Mouse (Mus musculus): Measurements from ENCODE around the gene Ubxn6. TPM values are rescaled to one million over a fixed set of nuclear protein-coding genes. Genes with fewer than 3 reads are reported as not detected.

Gene Ubxn6
- total RNA-seq, 2 experiments from 2014 or later: 85.7 to 90.6 TPM

DNA sequence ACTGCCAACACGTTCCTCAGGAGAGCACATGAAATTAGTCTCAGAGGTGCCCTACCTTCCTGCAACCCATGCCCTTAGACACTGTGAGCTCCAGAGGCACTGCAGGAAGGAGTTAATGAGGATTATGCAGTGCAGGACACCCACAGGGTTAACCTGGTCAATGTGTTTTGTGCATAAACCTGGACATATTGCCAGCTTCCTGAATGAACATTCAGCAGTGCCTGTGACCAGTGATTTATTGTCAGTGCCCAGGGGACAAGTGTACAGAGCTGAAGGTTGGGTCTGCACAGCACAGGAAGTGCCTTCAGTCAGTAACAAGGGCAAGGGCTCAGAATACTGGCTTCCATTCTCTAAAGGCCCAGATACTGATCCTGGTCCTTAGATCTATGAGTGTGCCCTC lies 47.9 kb downstream of the Ubxn6 start:
- no peak for DNase-seq (ENCODE audit: low spot score in 2 of 2)

GRCm38 (mm10) chr17:56026303-56026702 lies 48.5 kb downstream of the Ubxn6 start:
- no peak for DNase-seq (ENCODE audit: low spot score in 2 of 2)

DNA sequence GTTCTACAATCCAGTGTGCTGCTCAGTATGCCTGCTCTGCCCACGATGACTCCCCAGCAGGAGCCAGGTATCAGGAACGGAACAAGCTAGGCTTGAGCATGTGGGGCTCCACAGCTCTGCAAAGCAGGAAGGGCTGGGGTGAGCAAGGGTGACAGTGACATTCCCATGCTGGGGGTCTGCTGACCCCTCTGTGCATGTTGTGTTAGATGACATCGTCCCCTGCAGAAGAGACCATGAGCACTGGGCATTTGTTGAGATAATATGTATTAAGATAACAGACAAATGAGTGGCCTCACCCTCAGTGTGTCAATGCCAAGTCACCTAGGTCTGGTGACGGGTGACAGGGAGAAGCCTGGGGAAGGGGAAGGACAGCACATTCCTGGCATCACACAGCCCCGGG lies 49.9 kb downstream of the Ubxn6 start:
- peak in 1 of 2 experiments; percentile 0 for DNase-seq (ENCODE audit: low spot score in 2 of 2)

GRCm38 (mm10) chr17:56024476-56024875 lies 50.4 kb downstream of the Ubxn6 start:
- DNase-seq (ENCODE audit: low spot score in 2 of 2): peak in 1 of 2 experiments; percentile 0

DNA sequence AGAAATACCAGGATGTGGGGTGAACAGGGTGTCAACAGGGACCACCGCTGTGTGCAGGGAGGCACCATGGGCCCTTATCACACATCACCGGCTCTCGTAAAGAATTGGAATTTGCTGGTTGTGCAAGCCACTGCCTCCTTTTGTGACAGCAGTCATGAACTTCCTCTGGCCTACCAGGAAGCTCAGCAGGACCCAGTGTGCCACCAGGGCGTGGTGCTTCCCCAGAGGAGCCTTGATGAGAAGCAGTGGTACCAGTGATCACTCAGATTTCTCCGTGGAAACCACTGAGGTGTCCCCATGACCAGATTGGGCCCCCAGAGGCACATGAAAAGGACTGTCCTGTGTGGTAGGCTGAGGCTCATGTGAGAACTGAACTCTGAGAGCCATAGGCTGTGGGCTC lies 51.4 kb downstream of the Ubxn6 start:
- no peak for DNase-seq (ENCODE audit: low spot score in 2 of 2)

- DNase-seq (ENCODE audit: low spot score in 2 of 2): no peak
These were observed 51.9 kb downstream of the Ubxn6 start for GRCm38 (mm10) chr17:56022989-56023290.

DNA sequence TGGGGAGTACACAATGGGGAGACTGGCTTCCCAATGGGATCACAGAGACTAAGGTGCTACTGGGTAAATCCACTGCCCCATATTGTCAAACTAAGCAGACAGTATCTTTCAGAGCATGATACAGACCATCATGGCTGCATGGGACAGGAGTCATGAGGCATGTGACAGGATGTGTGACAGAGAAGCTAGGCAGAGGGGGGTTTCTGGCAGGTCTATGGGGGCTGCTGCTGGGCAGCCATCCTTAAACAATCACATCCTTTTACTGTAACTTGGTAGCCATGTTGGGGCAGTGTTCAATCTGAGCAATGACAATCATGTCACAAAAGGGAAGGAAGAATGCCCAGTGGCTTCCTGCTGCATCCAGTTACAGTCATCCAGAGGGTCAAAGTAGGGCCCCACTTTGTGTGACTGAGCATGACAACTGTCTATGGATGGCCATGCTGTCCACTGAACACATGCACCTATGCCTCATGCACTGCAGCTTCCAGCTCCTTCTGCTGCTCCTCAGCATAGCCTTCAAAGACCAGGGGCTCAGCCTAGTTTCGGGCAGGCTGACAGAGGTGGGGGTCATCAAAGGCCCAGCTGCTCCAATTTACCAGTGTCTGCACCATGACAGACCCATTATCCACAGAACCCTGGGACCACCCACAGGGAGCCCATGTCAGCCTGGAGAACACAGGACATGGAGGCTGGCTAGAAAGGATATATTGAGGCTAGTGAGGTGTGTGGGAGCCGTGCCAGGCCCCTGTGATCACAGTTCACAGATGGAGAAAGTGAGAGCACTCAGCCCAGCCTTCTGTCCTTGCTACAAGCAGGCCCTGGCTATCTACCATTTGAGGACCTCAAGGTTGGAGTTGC lies 52.5 kb downstream of the Ubxn6 start:
- peak in 1 of 2 experiments; percentile 20 for DNase-seq (ENCODE audit: low spot score in 2 of 2)

DNA sequence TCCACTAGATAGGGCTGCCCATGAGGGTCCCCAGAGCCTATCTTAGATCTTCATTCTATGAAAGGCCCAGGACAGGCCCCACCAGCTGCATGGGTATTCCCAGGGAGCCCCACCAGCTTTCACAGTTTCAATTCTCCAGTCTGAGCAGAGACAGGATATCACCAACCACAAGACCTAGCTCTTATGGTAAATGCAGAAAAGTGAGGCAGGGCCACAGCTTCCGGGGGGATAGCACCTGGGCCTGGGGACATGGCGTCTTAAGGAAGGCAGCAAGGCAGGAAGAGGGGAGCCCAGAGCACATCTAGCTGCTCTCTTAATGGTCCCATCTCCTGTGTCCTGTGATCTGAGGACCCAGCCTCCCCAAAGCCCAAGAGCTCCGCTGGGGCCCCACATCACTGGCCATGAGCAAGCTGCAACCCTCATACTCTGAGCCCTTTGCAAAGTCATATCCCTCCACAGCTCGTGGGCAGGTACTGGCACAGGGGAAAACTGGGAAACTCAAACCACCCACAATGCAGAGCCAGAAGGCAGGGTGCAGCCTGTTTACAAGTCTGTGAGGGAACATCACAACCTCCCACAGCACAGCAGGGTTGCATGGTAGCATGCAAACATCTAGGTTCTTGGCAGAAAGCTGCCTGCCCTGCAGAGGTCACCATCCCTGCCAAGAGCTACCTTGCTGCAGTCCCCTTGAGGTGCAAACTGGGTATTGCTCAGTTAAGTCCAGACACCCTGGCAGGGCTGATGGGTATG lies 53.5 kb downstream of the Ubxn6 start:
- peak; percentile 81 to 91 for DNase-seq (ENCODE audit: low spot score in 2 of 2)

DNA sequence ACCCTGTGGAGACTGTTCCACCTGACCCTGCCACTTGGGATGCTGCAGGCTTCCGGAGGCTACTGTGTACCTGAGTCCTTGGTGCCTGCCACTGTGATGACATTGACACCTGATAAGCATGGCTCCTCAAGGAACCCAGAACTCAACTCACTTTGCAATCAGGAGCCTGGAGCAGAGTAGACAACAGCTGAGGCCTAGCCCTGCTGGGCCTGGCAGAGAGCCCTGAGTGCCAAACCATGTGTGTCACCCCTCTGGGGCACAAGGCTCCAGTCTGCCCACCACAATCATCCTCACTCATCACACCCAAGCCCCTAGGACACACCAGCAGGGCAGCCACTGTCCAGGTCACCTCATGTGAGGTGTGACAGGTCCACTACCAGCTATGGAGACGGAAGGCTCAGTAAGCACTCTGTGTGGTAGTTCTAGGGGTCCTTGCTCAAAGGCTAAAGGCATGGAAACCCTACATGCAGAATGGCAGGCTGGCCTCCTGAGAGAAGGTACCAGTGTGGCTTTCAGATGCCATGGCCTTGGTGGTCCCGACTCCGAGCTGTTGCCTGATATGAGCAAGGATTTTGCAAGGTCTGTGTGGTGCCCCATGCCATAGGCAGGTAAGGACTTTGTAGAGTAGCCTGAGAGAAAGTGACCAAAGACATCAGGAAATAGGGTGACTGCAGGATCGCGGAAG lies 54.3 kb downstream of the Ubxn6 start:
- DNase-seq (ENCODE audit: low spot score in 2 of 2): peak in 1 of 2 experiments; percentile 25

DNA sequence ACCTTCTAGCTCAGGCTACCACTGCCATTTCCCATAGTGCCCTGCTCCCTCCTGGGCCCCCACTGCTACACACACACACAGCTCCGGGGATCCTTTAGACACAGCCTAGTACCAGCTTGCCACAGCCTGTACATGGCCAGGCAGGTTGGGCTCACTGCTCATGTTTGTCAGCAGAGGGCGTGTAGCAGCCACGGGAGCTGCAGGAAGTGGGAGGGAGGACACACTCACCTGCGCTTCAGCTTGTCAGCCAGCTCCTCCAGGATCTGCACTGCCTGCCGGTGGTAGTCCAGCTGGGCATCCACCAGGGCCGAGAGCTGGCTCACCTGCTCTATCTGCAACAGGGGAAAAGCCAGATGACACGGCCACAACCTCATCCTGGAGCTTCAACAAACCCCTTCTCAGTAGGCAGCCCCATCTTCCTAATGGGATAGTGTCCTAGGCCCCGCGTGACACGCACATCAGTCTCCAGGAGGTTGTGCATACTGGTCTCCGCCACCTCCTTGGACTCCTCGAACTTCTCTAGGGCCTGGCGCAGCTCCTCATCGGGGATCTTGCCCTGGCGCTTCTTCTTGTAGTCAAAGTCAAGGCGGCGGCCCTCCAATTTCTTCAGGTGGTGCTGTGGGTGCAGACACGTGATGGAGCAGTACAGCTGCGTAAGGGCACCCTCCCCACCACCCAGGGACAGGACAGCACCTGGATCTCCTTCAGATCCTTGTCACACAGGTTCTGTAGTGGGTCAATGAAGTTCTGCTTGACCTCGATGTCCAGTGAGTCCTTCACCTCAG lies 56.3 kb downstream of the Ubxn6 start:
- peak in 1 of 2 experiments; percentile 74 for DNase-seq (ENCODE audit: low spot score in 2 of 2)

DNA sequence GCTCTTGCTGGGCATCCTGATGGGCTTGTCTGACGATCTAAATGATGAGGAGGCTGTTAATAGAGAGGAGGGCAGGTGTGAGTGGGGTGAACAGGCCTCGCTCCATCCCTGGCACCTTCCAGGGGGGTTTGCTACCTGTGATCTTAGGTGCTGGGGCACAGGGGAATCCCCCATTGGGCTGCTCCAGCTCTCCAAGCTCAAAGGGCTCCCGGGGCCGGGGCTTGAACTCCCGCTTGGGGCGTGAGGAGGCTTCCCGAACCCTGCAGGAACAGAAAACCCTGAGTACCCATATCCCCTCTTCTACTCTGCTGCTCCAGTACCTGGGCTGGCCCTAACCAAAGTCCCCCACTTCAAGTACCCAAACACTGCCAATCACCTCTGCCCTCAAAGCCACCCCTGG lies 57.0 kb downstream of the Ubxn6 start:
- no peak for DNase-seq (ENCODE audit: low spot score in 2 of 2)

Other genes starting within 250 kb of the Ubxn6 start
- 1 to 10 TPM; 4.7 to 5.9 TPM for gene Zfp119a, start 196.1 kb downstream of the Ubxn6 start, total RNA-seq (2021)
- 1 to 10 TPM; 6.2 to 6.5 TPM for gene Zfp959, start 182.9 kb downstream of the Ubxn6 start, total RNA-seq (2021)
- 1 to 10 TPM; 2.9 to 3.6 TPM for gene Zfp119b, start 125.5 kb downstream of the Ubxn6 start, total RNA-seq (2021)
- gene Ebi3, start 122.4 kb downstream of the Ubxn6 start, total RNA-seq (2021): 1 to 10 TPM; 1.4 to 1.5 TPM
- gene Yju2, start 115.9 kb downstream of the Ubxn6 start, total RNA-seq (2021): 10 to 100 TPM; 16.9 to 17.5 TPM
- 10 to 100 TPM; 21.1 to 21.2 TPM for gene Shd, start 104.6 kb downstream of the Ubxn6 start, total RNA-seq (2021)
- gene Fsd1, start 88.5 kb downstream of the Ubxn6 start, total RNA-seq (2021): 10 to 100 TPM; 68.1 to 68.2 TPM
- gene Stap2, start 69.4 kb downstream of the Ubxn6 start, total RNA-seq (2021): 1 to 10 TPM; 1.4 to 2.1 TPM
- gene Mpnd, start 69.3 kb downstream of the Ubxn6 start, total RNA-seq (2021): 100 to 1,000 TPM; 106 to 111 TPM
- 10 to 100 TPM; 53.9 to 57.8 TPM for gene Sh3gl1, start 38.4 kb downstream of the Ubxn6 start, total RNA-seq (2021)
- gene Chaf1a, start 34.6 kb downstream of the Ubxn6 start, total RNA-seq (2021): 1 to 10 TPM; 2.0 to 3.0 TPM
- gene Hdgfl2, start 4.6 kb upstream of the Ubxn6 start, total RNA-seq (2021): 100 to 1,000 TPM; 105 to 107 TPM
- gene Plin4, start 34.8 kb upstream of the Ubxn6 start, total RNA-seq (2021): 10 to 100 TPM; 16.3 to 16.9 TPM
- 1 to 10 TPM in 1 of 2 experiments, under 1 TPM in 1; 0.67 to 1.1 TPM for gene Plin5, start 42.6 kb upstream of the Ubxn6 start, total RNA-seq (2021)
- 1 to 10 TPM in 1 of 2 experiments, under 1 TPM in 1; 0.61 to 1.0 TPM for gene Lrg1, start 47.0 kb upstream of the Ubxn6 start, total RNA-seq (2021)
- 100 to 1,000 TPM; 128 to 130 TPM for gene Sema6b, start 65.3 kb upstream of the Ubxn6 start, total RNA-seq (2021)
- 1 to 10 TPM; 4.6 to 6.1 TPM for gene Tnfaip8l1, start 87.4 kb upstream of the Ubxn6 start, total RNA-seq (2021)
- 10 to 100 TPM; 41.7 to 44.3 TPM for gene Mydgf, start 108.9 kb upstream of the Ubxn6 start, total RNA-seq (2021)
- gene Dpp9, start 143.9 kb upstream of the Ubxn6 start, total RNA-seq (2021): 10 to 100 TPM; 61.7 to 63.8 TPM
- gene Fem1a, start 181.8 kb upstream of the Ubxn6 start, total RNA-seq (2021): 10 to 100 TPM; 35.3 TPM
- gene Ticam1, start 201.8 kb upstream of the Ubxn6 start, total RNA-seq (2021): 1 to 10 TPM; 7.9 to 8.2 TPM
- gene Plin3, start 217.8 kb upstream of the Ubxn6 start, total RNA-seq (2021): 10 to 100 TPM; 19.1 to 21.8 TPM
- gene Arrdc5, start 225.3 kb upstream of the Ubxn6 start, total RNA-seq (2021): not detected
- under 1 TPM; 0.48 to 0.50 TPM for gene Uhrf1, start 228.3 kb upstream of the Ubxn6 start, total RNA-seq (2021)